Mouse (Mus musculus) cerebellum, postnatal 14 days (tissue): ENCODE measurements around the gene Rpl11.
"Not testable (repeated sequence)": the region's sequence is repeated elsewhere in the genome, so short reads cannot be mapped to it uniquely, and the experiment has no call there.

ENCODE experiments used
- DNase-seq, 2 experiments: peaks; one replicate each; pipeline ENCODE4 v3.0.0; 2021; ENCODE audit warnings: mixed read lengths in 2 of 2

The Rpl11 gene

GRCm38 (mm10) chr4:136053247-136053596, at the start of gene Rpl11:
Gene Rpl11, minus strand, starts transcription at chr4:136053428.
- DNase-seq = peak; percentile 91

DNA sequence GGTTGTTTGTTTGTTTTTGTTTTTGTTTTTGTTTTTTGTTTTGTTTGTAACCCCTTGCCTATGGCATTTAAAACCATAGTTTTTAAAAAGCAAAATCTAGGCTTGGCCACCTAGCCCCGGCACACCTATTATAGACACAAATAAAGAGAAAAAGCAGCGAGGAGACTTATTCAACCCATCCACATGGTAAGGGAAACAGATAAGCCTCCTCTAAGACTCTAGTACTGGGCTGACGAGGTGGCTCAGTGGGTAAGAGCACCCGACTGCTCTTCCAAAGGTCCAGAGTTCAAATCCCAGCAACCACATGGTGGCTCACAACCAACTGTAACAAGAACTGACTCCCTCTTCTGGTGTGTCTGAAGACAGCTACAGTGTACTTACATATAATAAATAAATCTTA, 48.5 kb upstream of the Rpl11 start:
- not testable (repeated sequence) for DNase-seq

DNA sequence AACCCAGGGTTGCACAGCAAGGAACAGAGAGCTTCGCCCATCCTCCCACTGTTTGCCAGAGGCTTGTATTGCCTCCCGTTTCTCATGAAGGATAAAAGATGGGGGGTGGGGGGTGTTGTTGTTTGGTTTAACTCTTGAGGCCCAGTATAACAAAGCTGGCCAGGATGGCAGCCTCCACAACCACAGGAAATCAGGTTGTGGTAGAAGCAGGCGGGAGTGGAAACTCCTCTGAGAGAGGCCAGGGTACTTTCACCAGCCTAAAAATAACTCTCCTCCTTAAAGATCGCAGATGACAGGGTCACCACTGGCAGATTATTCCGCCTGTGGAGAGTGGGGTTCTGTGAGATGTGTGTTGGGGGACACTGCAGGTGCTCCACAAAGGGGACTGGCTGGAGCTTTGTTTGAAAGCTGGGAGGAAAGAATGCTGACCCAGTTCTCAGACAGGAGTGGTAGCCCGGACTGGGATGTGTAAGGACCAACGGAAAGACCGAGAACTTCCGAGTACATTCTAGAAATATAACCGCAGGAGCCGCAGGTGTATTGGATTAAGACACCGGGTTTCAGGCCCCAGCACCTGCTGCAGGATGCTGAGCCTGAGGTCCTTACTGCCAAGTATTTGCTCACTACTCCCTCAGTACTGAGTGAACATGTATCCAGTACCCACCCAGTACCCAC, 47.3 kb upstream of the Rpl11 start:
- no peak for DNase-seq

DNA sequence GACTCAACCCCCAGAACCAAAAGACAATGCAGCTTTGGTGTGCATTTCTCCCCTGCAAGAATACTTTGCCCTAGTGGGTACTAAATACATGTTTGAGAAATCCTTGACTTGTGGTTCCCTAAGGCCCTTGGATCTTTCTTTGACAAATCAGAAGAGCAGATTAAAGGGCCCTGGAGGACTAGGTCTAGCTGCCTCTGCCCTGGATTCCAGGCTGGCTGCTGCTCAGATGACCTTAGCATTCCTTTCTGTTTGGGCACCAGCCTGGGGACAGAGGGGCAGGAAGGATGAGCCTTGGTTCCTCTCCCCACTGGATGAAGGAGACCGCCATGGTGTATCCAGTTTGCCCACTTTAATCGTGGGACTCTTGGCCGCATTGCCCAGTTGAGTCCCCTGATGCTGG, 45.2 kb upstream of the Rpl11 start:
- no peak for DNase-seq

- no peak for DNase-seq
These were observed 43.4 kb upstream of the Rpl11 start for GRCm38 (mm10) chr4:136096446-136097113.

DNA sequence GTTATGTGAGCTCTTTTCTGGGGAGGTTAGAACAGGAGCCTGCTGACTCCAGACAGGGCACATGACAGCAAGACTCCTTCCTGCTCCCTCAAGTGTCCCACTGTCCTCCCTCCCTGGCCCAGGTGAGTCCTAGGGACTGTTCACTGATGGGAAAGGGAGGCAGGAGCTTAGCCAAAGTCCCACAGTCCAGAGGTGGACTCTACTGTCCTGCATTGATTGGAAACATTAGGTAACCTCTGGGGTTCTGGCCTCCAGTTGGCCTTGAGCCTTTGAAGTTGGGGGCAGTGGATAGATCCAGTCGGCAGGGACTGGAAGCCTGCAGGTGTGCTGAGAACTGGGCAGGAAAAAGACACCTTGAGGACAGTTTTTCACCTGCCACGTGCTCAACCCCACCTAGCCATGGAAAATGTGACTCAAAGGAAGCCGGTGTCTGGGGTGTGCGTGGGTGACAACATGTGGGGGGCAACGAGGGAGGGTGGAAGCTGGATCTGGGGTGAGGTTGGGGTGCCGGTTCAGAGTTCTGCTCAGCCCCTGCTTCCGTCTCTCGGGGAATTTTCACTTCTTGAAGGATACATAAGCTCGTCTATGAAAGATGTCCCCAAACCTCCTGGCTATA, 42.4 kb upstream of the Rpl11 start:
- DNase-seq = no peak

GRCm38 (mm10) chr4:136094519-136095219, 41.4 kb upstream of the Rpl11 start:
- DNase-seq = peak in 1 of 2 experiments; percentile 30

DNA sequence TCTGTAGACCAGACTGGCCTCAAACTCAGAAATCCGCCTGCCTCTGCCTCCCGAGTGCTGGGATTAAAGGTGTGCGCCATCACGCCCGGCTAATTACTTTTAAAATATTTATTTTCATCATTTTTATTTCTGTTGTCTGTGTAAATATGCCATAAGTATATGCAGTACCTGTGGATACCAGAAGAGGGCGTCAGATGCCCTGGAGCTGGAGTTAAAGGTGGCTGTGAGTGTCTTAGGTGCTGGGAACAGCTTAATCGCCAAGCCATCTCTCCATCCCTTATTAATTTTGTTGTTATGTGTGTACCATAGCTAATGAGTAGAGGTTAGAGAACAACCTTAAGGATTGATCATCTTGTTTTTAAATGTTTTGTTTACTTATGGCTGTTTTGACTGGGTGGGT, 39.3 kb upstream of the Rpl11 start:
- no peak for DNase-seq

DNA sequence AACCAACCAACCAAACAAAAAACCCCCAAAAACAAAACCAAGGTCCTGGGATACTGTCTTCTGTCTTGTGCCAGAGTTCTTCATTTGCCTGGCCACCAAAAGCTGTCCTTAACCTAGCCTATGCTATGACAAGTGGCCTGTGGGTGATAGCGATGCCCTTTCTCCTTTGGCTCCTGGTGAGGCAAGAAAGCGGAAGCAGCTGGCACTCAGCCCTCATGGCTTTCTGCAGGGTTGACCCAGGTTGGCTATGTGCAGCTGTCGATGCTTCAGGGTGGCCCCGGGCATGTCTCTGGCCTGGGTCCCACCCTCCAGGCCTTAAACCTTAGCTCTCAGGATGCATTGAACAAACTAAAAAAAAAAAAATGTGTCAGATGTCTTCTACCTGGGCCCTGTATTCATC, 38.1 kb upstream of the Rpl11 start:
- peak in 1 of 2 experiments; percentile 13 for DNase-seq

DNA sequence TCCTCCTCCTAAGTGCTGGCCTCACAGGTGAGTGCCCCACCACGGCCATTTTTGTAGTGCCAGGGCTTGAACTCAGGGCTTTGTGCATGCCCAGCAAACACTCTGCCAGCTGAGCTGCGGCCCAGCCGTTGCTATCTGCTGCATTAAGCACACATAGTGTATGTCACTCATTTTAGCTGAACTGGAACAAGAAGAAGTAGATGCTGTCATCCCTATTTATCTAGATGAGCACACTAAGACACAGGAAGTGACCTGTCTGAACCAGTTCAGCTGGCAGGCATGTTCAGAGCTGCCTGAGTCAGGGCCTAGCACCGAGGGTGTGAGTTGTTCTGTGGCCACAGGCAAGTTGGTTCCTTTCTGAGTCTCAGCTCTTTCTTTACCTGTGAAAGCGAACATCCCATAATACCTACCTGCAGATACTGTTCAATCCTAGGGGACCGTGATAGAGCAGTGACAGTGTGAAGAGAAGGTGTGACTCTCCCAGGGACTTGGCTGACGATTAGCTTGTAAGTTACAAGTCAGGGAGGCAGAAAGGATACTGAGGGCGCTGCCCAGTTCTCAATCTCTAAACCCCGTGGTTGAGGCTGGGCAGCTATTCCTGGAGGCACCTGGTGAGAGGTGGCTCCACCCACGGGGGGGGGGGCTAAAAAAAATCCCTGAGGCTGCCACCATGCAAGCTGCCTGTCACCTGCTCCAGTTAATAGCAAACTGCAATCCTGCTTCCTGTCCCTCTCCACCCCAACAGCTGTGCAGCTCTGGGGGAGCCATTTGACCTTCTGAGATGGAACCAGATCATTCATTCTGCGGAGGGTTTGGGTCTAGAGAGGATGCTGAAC, 36.7 kb upstream of the Rpl11 start:
- no peak for DNase-seq

DNA sequence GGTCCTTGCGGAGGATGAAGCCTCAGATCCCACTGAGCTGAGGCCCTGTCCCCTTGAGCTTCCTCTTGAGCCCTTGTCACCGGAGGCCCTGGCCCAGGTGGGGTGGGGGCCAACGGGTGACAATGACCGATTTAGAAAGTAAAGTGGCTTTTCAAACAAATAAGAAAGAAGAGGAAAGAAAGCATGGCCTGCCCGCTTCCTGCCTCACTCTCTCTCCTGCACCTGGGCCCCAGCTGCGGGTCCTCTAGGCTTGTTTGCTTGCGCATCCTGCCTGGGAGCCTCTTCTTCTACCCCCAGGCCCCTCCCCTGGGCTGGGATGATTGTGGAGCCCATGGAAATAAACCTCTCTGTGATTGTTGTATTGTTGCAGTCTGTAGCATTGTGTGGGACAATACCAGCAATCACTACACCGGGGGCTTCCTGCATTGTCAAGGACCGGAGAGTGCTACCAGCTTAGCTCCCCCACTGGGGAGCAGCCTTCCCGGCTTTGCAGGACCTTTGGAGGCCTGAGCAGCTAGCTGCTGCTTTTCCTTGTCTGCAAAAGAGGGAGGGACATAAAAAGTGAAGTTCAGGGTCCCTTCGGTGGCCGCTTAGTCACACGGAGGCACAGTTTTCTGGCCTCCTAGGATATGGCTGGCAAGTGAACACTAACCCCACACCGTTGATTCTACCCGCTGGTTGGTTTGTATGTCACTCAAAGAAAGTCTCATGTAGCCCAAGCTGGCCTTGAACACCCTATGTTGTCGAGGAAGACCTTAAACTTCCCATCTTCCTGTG, 35.9 kb upstream of the Rpl11 start:
- DNase-seq = no peak

DNA sequence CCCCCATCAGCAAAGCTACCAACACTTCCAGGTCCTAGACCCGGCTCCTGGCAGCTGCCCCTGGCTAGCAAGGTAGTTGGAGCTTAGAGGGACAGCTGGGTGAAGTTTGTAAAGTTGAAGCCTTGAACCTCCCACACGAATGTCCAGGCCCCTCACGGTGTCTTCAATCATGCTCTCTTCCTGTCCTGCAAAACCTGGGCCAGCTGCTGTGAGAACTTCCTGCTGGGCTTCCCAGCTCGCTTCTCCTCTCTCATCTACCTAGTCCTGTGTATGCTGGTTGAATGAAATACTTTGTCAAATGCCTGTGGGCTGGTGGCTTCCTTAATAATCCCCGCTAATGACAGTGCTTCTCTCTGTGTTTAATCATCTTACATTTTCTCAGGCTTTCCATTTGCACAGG, 35.1 kb upstream of the Rpl11 start:
- DNase-seq = no peak

- DNase-seq = no peak
These were observed 34.0 kb upstream of the Rpl11 start for GRCm38 (mm10) chr4:136087261-136087660.

- no peak for DNase-seq
These were observed 31.6 kb upstream of the Rpl11 start for GRCm38 (mm10) chr4:136084840-136085239.

DNA sequence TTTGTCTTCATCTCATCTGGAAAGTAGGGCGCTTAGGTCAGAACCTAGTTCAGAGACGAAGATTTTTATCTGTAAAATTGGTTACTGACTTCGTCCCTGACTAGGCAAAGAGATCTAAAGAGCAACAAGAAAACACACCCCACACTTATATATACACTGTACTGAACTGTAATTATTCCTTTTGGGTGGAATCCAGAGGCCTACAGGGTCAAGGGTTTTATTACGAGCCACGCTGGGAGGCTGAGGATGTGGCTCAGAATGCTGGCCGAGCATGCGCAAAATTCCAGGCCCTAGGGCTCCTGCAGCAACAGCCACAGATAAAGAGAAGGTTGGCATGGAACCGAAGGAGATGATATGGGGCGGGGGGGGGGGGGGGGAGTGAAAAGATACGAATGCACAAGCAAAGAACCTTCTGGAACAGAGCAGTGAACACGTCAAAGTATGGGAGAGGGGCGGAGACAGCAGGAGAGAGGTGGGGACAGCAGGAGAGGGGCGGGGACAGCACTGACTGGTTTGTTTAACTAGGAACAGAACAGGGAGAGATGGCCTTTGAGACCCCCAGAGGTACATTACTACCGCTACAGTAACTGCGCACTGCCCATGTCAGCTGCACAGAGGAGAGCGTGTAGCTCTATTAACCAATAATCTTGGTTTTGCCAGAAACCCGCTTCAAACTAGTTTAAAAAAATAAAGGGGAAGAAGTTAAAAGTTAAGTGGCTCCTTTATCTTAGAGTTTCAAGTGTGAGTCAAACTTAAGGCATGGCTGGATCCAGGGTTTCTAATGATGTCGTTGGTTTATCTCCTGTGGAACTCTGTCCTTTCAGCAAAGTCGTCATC, 30.3 kb upstream of the Rpl11 start:
- DNase-seq = no peak

DNA sequence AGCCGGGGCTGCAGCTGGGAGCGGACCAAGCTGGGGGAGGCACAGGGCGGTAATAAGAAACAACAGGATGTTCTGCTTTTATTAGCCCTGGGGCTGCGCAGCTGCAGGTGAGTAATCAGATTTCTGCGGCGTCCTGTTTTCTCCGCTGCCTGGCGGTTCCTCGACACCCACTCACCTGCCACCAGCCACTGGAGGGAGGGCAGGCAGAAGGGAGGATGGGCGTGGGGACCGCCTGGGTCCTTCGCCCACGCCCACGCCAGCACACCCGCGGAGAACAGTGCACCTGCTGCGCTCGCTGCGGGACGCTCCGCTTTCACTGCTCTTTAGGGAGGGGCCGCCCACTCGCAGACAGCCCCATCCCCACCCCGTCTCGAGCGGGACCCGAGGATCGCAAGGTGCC, 28.5 kb upstream of the Rpl11 start:
- no peak for DNase-seq

DNA sequence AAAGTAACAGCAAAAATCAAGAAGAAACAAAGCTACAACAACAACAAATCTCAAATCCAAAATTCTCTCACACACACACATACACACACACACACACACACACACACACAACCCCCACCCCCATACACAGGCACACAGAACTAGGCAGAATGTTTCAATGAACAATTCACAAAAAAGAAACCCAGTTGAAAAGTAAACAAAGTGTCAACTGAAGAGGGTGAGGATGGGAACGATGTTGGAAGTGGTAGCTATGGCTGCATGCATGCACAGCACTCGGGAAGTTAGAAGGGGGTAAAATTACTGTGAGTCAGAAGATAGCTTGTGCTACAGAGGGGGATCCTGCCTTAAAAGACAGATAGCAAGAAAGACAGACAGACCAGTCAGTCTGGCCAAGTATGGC, 25.4 kb upstream of the Rpl11 start:
- no peak for DNase-seq

DNA sequence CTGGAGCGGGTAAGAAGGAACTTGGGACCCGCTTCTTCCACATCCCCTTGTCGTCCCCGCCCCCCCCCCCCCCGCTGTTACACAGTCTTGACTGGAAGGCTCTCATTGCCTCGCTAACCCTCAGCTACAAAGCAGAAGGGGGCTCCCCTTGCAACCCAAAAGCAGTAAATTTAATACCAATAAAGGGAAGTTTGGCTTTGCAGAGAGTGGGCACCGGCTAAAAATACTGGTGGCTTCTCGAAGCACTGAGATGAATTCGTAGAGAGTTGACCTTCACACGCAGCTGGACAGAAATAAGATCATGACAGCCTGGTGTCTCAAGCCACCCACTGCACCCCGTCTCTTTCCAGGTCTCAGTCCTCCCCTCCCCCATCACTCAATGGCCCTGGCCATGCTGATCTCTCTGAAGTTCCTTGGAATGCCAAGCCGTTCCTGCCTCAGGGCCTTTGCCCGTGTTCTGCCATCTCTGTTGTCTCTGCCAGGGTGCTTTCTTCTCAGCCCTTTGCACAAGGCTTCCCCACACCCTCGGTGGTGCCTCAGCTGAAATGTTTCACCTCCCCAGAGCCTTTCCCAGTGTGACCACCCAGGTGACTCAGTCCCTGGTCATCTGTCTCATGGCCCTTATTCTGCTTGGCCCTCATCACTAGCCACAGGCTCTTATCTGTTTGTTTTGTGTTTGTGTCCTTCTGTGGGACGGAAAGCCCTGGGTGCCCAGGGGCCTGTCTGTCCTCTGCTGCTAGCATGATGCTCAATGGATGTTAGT, 23.7 kb upstream of the Rpl11 start:
- DNase-seq = no peak

- peak; percentile 85 to 89 for DNase-seq
These were observed 18.0 kb upstream of the Rpl11 start for GRCm38 (mm10) chr4:136071178-136071714.

- DNase-seq = no peak
These were observed 17.4 kb upstream of the Rpl11 start for GRCm38 (mm10) chr4:136070592-136070991.
